Mouse (Mus musculus) left cerebral cortex, adult 2 months (tissue): ENCODE measurements around the gene Lmln. TPM values are rescaled to one million over a fixed set of nuclear protein-coding genes. Genes with fewer than 3 reads are reported as not detected.
"Not testable (repeated sequence)": the region's sequence is repeated elsewhere in the genome, so short reads cannot be mapped to it uniquely, and the experiment has no call there.

ENCODE experiments used
- DNase-seq, 2 experiments: peaks; one replicate each; pipeline ENCODE4 v3.0.0; 2021 to 2022; ENCODE audit warnings: low spot score in 2 of 2, mixed read lengths in 1 of 2; ENCODE audit errors: extremely low spot score in 1 of 2
- H3K27ac ChIP-seq: fragments of 200-600 bp; 2 replicates; pipeline ENCODE4 v1.8.1; 2022
- H3K4me3 ChIP-seq: fragments of 200-600 bp; 2 replicates; pipeline ENCODE4 v1.8.1; 2022
- CTCF ChIP-seq: fragments of 200-600 bp; IDR thresholded peaks from 2 replicates; pipeline ENCODE4 v1.8.1; 2022; ENCODE audit warnings: antibody characterized with exemption, mild to moderate bottlenecking, moderate library complexity
- intact Hi-C: fragments of 180-260 bp; cut with DNase I; formaldehyde crosslinking; loops from one replicate; pipeline ENCODE4 v1.15.1; 2025
- microRNA-seq, 2 experiments: library from miRNA; unstranded; fragments of <30 nt; microRNA quantifications; one replicate each; pipeline ENCODE4 v1.2.0; 2021
- total RNA-seq, 2 experiments: library from RNA; stranded (reverse); gene quantifications; 2 replicates each; pipeline ENCODE4 v1.2.3; 2021

Gene Lmln
- total RNA-seq, 2 experiments from 2014 or later = 12.3 to 14.8 TPM

GRCm38 (mm10) chr16:33170716-33171587 lies 108.6 kb downstream of the Lmln start:
- no peak overlapping the region for H3K27ac ChIP-seq
- intact Hi-C loops = no loop called here
- TF ChIP-seq CTCF = no peak
- H3K4me3 ChIP-seq = no peak overlapping the region
- DNase-seq = no peak

- no peak for DNase-seq
- intact Hi-C loops = no loop called here
- TF ChIP-seq CTCF = no peak
- Histone ChIP-seq H3K4me3 (no peak overlapping the region), H3K27ac (no peak overlapping the region)
These were observed 109.5 kb downstream of the Lmln start for GRCm38 (mm10) chr16:33171800-33172199.

- intact Hi-C loops = no loop called here
- no peak for TF ChIP-seq CTCF
These were observed 110.8 kb downstream of the Lmln start for GRCm38 (mm10) chr16:33173151-33173550.

GRCm38 (mm10) chr16:33174695-33175094 lies 112.4 kb downstream of the Lmln start:
- intact Hi-C loops = no loop called here
- H3K4me3 ChIP-seq = no peak overlapping the region
- TF ChIP-seq CTCF = no peak
- H3K27ac ChIP-seq = no peak overlapping the region
- no peak for DNase-seq

More at GRCm38 (mm10) chr16:33173151-33173550, 110.8 kb downstream of the Lmln start:
- no peak for DNase-seq
- Histone ChIP-seq H3K27ac (no peak overlapping the region), H3K4me3 (no peak overlapping the region)

GRCm38 (mm10) chr16:33176831-33177230 lies 114.5 kb downstream of the Lmln start:
- DNase-seq, intact Hi-C loops, H3K4me3 ChIP-seq, H3K27ac ChIP-seq: not testable (repeated sequence)

Small RNAs within 50 kb of the gene (microRNA-seq; reads per million reads assigned to microRNA genes)
- 0 reads per million in 2 experiments for gene Gm22231
- gene Mir1947 = 1.9 to 6.5 reads per million in 2 experiments

Other genes starting within 250 kb of the Lmln start
- 100 to 1,000 TPM; 112 to 119 TPM for gene Fyttd1, start 185.0 kb upstream of the Lmln start, total RNA-seq
- gene Rubcn, start 184.8 kb upstream of the Lmln start, total RNA-seq = 10 to 100 TPM; 69.8 to 73.7 TPM
- 10 to 100 TPM; 37.7 to 39.3 TPM for gene Lrch3, start 148.4 kb upstream of the Lmln start, total RNA-seq
- 1 to 10 TPM; 3.7 to 4.9 TPM for gene Iqcg, start 6.3 kb upstream of the Lmln start, total RNA-seq
- 100 to 1,000 TPM; 287 to 307 TPM for gene Rpl35a, start 6.1 kb upstream of the Lmln start, total RNA-seq
- gene Osbpl11, start 122.5 kb downstream of the Lmln start, total RNA-seq = 10 to 100 TPM; 16.6 to 18.7 TPM
- gene Snx4, start 188.9 kb downstream of the Lmln start, total RNA-seq = 10 to 100 TPM; 32.0 to 33.2 TPM